Mouse (Mus musculus) naive thymus-derived CD4-positive, alpha-beta T cell, adult 2 months (primary cell): ENCODE measurements around the gene Atp2b1.

Experiments
- DNase-seq: peaks from one replicate; pipeline ENCODE4 v3.0.0-alpha.2; 2011; ENCODE audit warnings: low read depth

The Atp2b1 gene

GRCm38 (mm10) chr10:98916011-98916780 is 2.0 kb downstream of the Atp2b1 start:
- peak; percentile 38 for DNase-seq

- DNase-seq, result no peak
Measured at GRCm38 (mm10) chr10:98916781-98917340, 2.7 kb downstream of the Atp2b1 start.

- no peak for DNase-seq
Measured at GRCm38 (mm10) chr10:98925081-98925480, 10.9 kb downstream of the Atp2b1 start.

GRCm38 (mm10) chr10:98926991-98927390 is 12.8 kb downstream of the Atp2b1 start:
- DNase-seq, result no peak

- no peak for DNase-seq
Measured at GRCm38 (mm10) chr10:98929444-98929843, 15.2 kb downstream of the Atp2b1 start.

- DNase-seq, result no peak
Measured at GRCm38 (mm10) chr10:98930143-98930542, 15.9 kb downstream of the Atp2b1 start.

- no peak for DNase-seq
Measured at GRCm38 (mm10) chr10:98940137-98940536, 25.9 kb downstream of the Atp2b1 start.

GRCm38 (mm10) chr10:98940799-98941198 is 26.6 kb downstream of the Atp2b1 start:
- no peak for DNase-seq

- no peak for DNase-seq
Measured at GRCm38 (mm10) chr10:98941991-98942390, 27.8 kb downstream of the Atp2b1 start.

- no peak for DNase-seq
Measured at GRCm38 (mm10) chr10:98942999-98943398, 28.8 kb downstream of the Atp2b1 start.

- DNase-seq, result no peak
Measured at GRCm38 (mm10) chr10:98943894-98944293, 29.7 kb downstream of the Atp2b1 start.

- peak; percentile 57 for DNase-seq
Measured at GRCm38 (mm10) chr10:98946031-98946791, 32.0 kb downstream of the Atp2b1 start.

GRCm38 (mm10) chr10:98947206-98947605 is 33.0 kb downstream of the Atp2b1 start:
- DNase-seq, result peak; percentile 21

GRCm38 (mm10) chr10:98948096-98948495 is 33.9 kb downstream of the Atp2b1 start:
- DNase-seq, result no peak

GRCm38 (mm10) chr10:98949750-98950149 is 35.5 kb downstream of the Atp2b1 start:
- no peak for DNase-seq

GRCm38 (mm10) chr10:98951286-98952270 is 37.4 kb downstream of the Atp2b1 start:
- no peak for DNase-seq

- peak; percentile 30 for DNase-seq
Measured at GRCm38 (mm10) chr10:98954230-98954993, 40.2 kb downstream of the Atp2b1 start.

- DNase-seq, result no peak
Measured at GRCm38 (mm10) chr10:98956124-98956523, 41.9 kb downstream of the Atp2b1 start.

GRCm38 (mm10) chr10:98958752-98959151 is 44.5 kb downstream of the Atp2b1 start:
- no peak for DNase-seq

- DNase-seq, result no peak
Measured at GRCm38 (mm10) chr10:98959385-98959784, 45.2 kb downstream of the Atp2b1 start.

- DNase-seq, result no peak
Measured at GRCm38 (mm10) chr10:98960911-98961310, 46.7 kb downstream of the Atp2b1 start.
